Mouse (Mus musculus) lung, embryonic 14.5 days (tissue): Measurements from ENCODE around the gene Plekhg3. TPM values are rescaled to one million over a fixed set of nuclear protein-coding genes. Genes with fewer than 3 reads are reported as not detected.

ENCODE experiments used
- ATAC-seq: fragments of 200-750 bp; cut with Nextera tagmentation; 2 replicates; pipeline ENCODE4 v1.8.0; 2017; ENCODE audit warnings: mild to moderate bottlenecking, moderate TSS enrichment, moderate library complexity; ENCODE audit not compliant: insufficient read depth
- DNase-seq: peaks from one replicate; pipeline ENCODE4 v3.0.0-alpha.2; 2015
- H3K27ac ChIP-seq: fragments of 300-500 bp; sonication (generic); 2 replicates; pipeline ENCODE4 v1.5.1; 2014; ENCODE audit warnings: low read depth, mild to moderate bottlenecking, moderate library complexity
- H3K27me3 ChIP-seq: fragments of 300-500 bp; sonication (generic); 2 replicates; pipeline ENCODE4 v1.6.1; 2014; ENCODE audit warnings: low read length, control low read depth; ENCODE audit not compliant: insufficient read depth
- H3K36me3 ChIP-seq: fragments of 300-500 bp; sonication (generic); 2 replicates; pipeline ENCODE4 v1.6.1; 2014; ENCODE audit warnings: control low read depth; ENCODE audit not compliant: insufficient read depth
- H3K4me1 ChIP-seq: fragments of 300-500 bp; sonication (generic); 2 replicates; pipeline ENCODE4 v1.6.1; 2014; ENCODE audit warnings: antibody characterized with exemption, control low read depth; ENCODE audit not compliant: insufficient read depth
- H3K4me2 ChIP-seq: fragments of 300-500 bp; sonication (generic); 2 replicates; pipeline ENCODE4 v1.6.1; 2014; ENCODE audit warnings: mild to moderate bottlenecking
- H3K4me3 ChIP-seq: fragments of 300-500 bp; sonication (generic); 2 replicates; pipeline ENCODE4 v1.5.1; 2014; ENCODE audit warnings: low read depth, low read length
- H3K9ac ChIP-seq: fragments of 300-500 bp; sonication (generic); 2 replicates; pipeline ENCODE4 v1.6.1; 2014
- H3K9me3 ChIP-seq: fragments of 300-500 bp; sonication (generic); 2 replicates; pipeline ENCODE4 v1.6.1; 2016; ENCODE audit warnings: low read depth, low read length, control low read depth
- CTCF ChIP-seq: IDR thresholded peaks from 2 replicates; pipeline ENCODE4 v1.5.1; 2016; ENCODE audit warnings: antibody characterized with exemption, low read depth
- WGBS: fragments of 180-500 bp; shearing (Covaris S2); extraction: QIAGEN DNeasy Blood & Tissue Kit; methylation state at CpG from one replicate; pipeline ENCODE4 v1.1.7; 2014; 5-methylcytosine and 5-hydroxymethylcytosine counted together
- polyA plus RNA-seq: library from polyadenylated mRNA; unstranded; fragments of >200 nt; fragmentation: Nextera tagmentation; extraction: Ambion mirVana; gene quantifications from 2 replicates; pipeline ENCODE4 v1.2.1, GENCODE M21; 2014

Plekhg3 gene
- polyA plus RNA-seq, 1 experiment from 2014 or later: 9.0 TPM

- Histone ChIP-seq H3K9me3 (no peaks in the 10 kb centered on the region), H3K27ac (peak overlapping the region; percentile 48; the same call in 1 of the 2 replicates), H3K4me1 (peaks cover 55% of the 10 kb centered on the region), H3K9ac (no peak overlapping the region), H3K4me2 (peak overlapping the region; percentile 58), H3K36me3 (no peaks in the 10 kb centered on the region), H3K27me3 (peaks cover 4% of the 10 kb centered on the region; the same call in 1 of the 2 replicates), H3K4me3 (no peak overlapping the region)
- WGBS: 59% methylated on average over 3 of the region's 3 CpGs
- ATAC-seq: no peak
- no peak for DNase-seq
- no peak for TF ChIP-seq CTCF
Measured at GRCm38 (mm10) chr12:76549203-76549602, 18.5 kb downstream of the Plekhg3 start.

- 25% methylated on average over 8 of the region's 8 CpGs for WGBS
- Histone ChIP-seq H3K4me2 (no peak overlapping the region), H3K4me3 (no peak overlapping the region), H3K27ac (peak overlapping the region; percentile 58; the same call in 1 of the 2 replicates), H3K27me3 (peaks cover 4% of the 10 kb centered on the region; the same call in 1 of the 2 replicates), H3K9ac (no peak overlapping the region), H3K9me3 (no peaks in the 10 kb centered on the region), H3K36me3 (no peaks in the 10 kb centered on the region), H3K4me1 (peaks cover 43% of the 10 kb centered on the region)
- peak; percentile 79 for ATAC-seq
- DNase-seq: peak; percentile 90
- no peak for TF ChIP-seq CTCF
Measured at GRCm38 (mm10) chr12:76552321-76552720, 21.6 kb downstream of the Plekhg3 start.

- peaks cover 39% of the 10 kb centered on the region for H3K4me1 ChIP-seq
- no peaks in the 10 kb centered on the region for H3K9me3 ChIP-seq
- no peaks in the 10 kb centered on the region for H3K36me3 ChIP-seq
- no peak overlapping the region for H3K4me3 ChIP-seq
- ATAC-seq (no peak), DNase-seq (no peak)
- H3K9ac ChIP-seq: no peak overlapping the region
- H3K27ac ChIP-seq: no peak overlapping the region
- H3K27me3 ChIP-seq: no peaks in the 10 kb centered on the region
- 83% methylated on average over 4 of the region's 4 CpGs for WGBS
- H3K4me2 ChIP-seq: no peak overlapping the region
- no peak for TF ChIP-seq CTCF
Measured at GRCm38 (mm10) chr12:76552958-76553357, 22.3 kb downstream of the Plekhg3 start.

- Histone ChIP-seq H3K9ac (no peak overlapping the region), H3K4me2 (no peak overlapping the region), H3K27ac (no peak overlapping the region), H3K9me3 (no peaks in the 10 kb centered on the region), H3K4me1 (peaks cover 31% of the 10 kb centered on the region), H3K36me3 (no peaks in the 10 kb centered on the region), H3K4me3 (no peak overlapping the region), H3K27me3 (no peaks in the 10 kb centered on the region)
- ATAC-seq: no peak
- TF ChIP-seq CTCF: no peak
- DNase-seq: no peak
- WGBS: 65% methylated on average over 7 of the region's 7 CpGs
Measured at GRCm38 (mm10) chr12:76553917-76554316, 23.2 kb downstream of the Plekhg3 start.

- H3K9me3 ChIP-seq: no peaks in the 10 kb centered on the region
- peaks cover 26% of the 10 kb centered on the region for H3K4me1 ChIP-seq
- H3K4me2 ChIP-seq: no peak overlapping the region
- H3K9ac ChIP-seq: no peak overlapping the region
- H3K27me3 ChIP-seq: no peaks in the 10 kb centered on the region
- no peak overlapping the region for H3K27ac ChIP-seq
- no peaks in the 10 kb centered on the region for H3K36me3 ChIP-seq
- no peak overlapping the region for H3K4me3 ChIP-seq
- no peak for DNase-seq
- 86% methylated on average over 3 of the region's 3 CpGs for WGBS
- no peak for ATAC-seq
- no peak for TF ChIP-seq CTCF
Measured at GRCm38 (mm10) chr12:76554392-76554791, 23.7 kb downstream of the Plekhg3 start.

GRCm38 (mm10) chr12:76554871-76555386 is 24.2 kb downstream of the Plekhg3 start:
- DNase-seq: no peak
- WGBS: 90% methylated on average over 3 of the region's 3 CpGs
- no peak for ATAC-seq
- Histone ChIP-seq H3K4me2 (no peak overlapping the region), H3K27me3 (no peaks in the 10 kb centered on the region), H3K4me3 (no peak overlapping the region), H3K9me3 (no peaks in the 10 kb centered on the region), H3K27ac (no peak overlapping the region), H3K36me3 (peaks cover under 1% of the 10 kb centered on the region; the same call in 1 of the 2 replicates), H3K9ac (no peak overlapping the region), H3K4me1 (peaks cover 26% of the 10 kb centered on the region)
- TF ChIP-seq CTCF: no peak

GRCm38 (mm10) chr12:76556187-76556586 is 25.5 kb downstream of the Plekhg3 start:
- Histone ChIP-seq H3K9ac (no peak overlapping the region; the same call in 1 of the 2 replicates), H3K9me3 (no peaks in the 10 kb centered on the region), H3K4me3 (no peak overlapping the region), H3K4me1 (peaks cover 26% of the 10 kb centered on the region), H3K4me2 (no peak overlapping the region), H3K36me3 (peaks cover 11% of the 10 kb centered on the region), H3K27ac (no peak overlapping the region), H3K27me3 (no peaks in the 10 kb centered on the region)
- 84% methylated on average over 7 of the region's 7 CpGs for WGBS
- no peak for TF ChIP-seq CTCF
- ATAC-seq (no peak), DNase-seq (no peak)
